Mouse (Mus musculus): ENCODE measurements around the gene Cabp4. TPM values are rescaled to one million over a fixed set of nuclear protein-coding genes. Genes with fewer than 3 reads are reported as not detected.
A peak's percentile ranks its signal among the peaks of the same experiment; 100 is the strongest.

Cabp4 gene
- polyA plus RNA-seq, 1 experiment from 2014 or later = 0.06 TPM

GRCm38 (mm10) chr19:4102626-4103025, 41.2 kb downstream of the Cabp4 start:
- no peak for ATAC-seq
- Histone ChIP-seq H3K4me2 (no peak overlapping the region), H3K4me3 (no peak overlapping the region), H3K4me1 (peaks cover 37% of the 10 kb centered on the region), H3K9me3 (replicated peaks) (no peaks in the 10 kb centered on the region), H3K27ac (no peak overlapping the region), H3K9ac (no peak overlapping the region), H3K27me3 (replicated peaks) (peaks cover 58% of the 10 kb centered on the region), H3K36me3 (peaks cover 4% of the 10 kb centered on the region; the same call in 1 of the 2 replicates)
- 79% methylated on average over 12 of the region's 12 CpGs for WGBS (ENCODE audit: insufficient replicate concordance)

GRCm38 (mm10) chr19:4102049-4102448, 41.8 kb downstream of the Cabp4 start:
- Histone ChIP-seq H3K36me3 (peaks cover 4% of the 10 kb centered on the region; the same call in 1 of the 2 replicates), H3K27me3 (replicated peaks) (peaks cover 58% of the 10 kb centered on the region), H3K4me3 (no peak overlapping the region), H3K27ac (no peak overlapping the region), H3K9me3 (replicated peaks) (no peaks in the 10 kb centered on the region), H3K9ac (no peak overlapping the region), H3K4me1 (peaks cover 41% of the 10 kb centered on the region), H3K4me2 (no peak overlapping the region)
- ATAC-seq = no peak
- 74% methylated on average over 2 of the region's 2 CpGs for WGBS (ENCODE audit: insufficient replicate concordance)

- H3K36me3 ChIP-seq = peaks cover 4% of the 10 kb centered on the region; the same call in 1 of the 2 replicates
- H3K9me3 ChIP-seq (replicated peaks) = no peaks in the 10 kb centered on the region
- peaks cover 55% of the 10 kb centered on the region for H3K27me3 ChIP-seq (replicated peaks)
- peak overlapping the region; percentile 93 for H3K4me2 ChIP-seq
- H3K4me3 ChIP-seq = peak overlapping the region; percentile 72; the same call in 1 of the 2 replicates
- no peak overlapping the region for H3K27ac ChIP-seq
- no peak overlapping the region for H3K9ac ChIP-seq
- ATAC-seq = no peak
- H3K4me1 ChIP-seq = peaks cover 43% of the 10 kb centered on the region
- WGBS (ENCODE audit: insufficient replicate concordance) = 71% methylated on average over 6 of the region's 6 CpGs
Measured at GRCm38 (mm10) chr19:4101466-4101865, 42.4 kb downstream of the Cabp4 start.

GRCm38 (mm10) chr19:4100718-4101261, 43.0 kb downstream of the Cabp4 start:
- Histone ChIP-seq H3K9me3 (replicated peaks) (no peaks in the 10 kb centered on the region), H3K27me3 (replicated peaks) (peaks cover 55% of the 10 kb centered on the region), H3K27ac (no peak overlapping the region), H3K4me3 (peak overlapping the region; percentile 72), H3K36me3 (peaks cover 4% of the 10 kb centered on the region; the same call in 1 of the 2 replicates), H3K4me1 (peaks cover 50% of the 10 kb centered on the region), H3K9ac (peak overlapping the region; percentile 70), H3K4me2 (peak overlapping the region; percentile 93)
- no peak for ATAC-seq
- WGBS (ENCODE audit: insufficient replicate concordance) = 2% methylated on average over 51 of the region's 52 CpGs

- Histone ChIP-seq H3K27me3 (replicated peaks) (peaks cover 50% of the 10 kb centered on the region), H3K36me3 (peaks cover 4% of the 10 kb centered on the region; the same call in 1 of the 2 replicates), H3K9me3 (replicated peaks) (no peaks in the 10 kb centered on the region), H3K4me1 (peaks cover 51% of the 10 kb centered on the region), H3K4me3 (peak within 1 kb of the TSS; percentile 72), H3K9ac (peak within 1 kb of the TSS; percentile 70), H3K27ac (peak within 1 kb of the TSS; percentile 67), H3K4me2 (peak within 1 kb of the TSS; percentile 93)
- 2% methylated on average over 50 of the region's 53 CpGs for WGBS (ENCODE audit: insufficient replicate concordance)
- ATAC-seq = no peak
Measured at GRCm38 (mm10) chr19:4099837-4100717, 43.8 kb downstream of the Cabp4 start, which contains the start of gene Pitpnm1. TSS of gene Pitpnm1 (plus strand) at chr19:4099998.

DNA sequence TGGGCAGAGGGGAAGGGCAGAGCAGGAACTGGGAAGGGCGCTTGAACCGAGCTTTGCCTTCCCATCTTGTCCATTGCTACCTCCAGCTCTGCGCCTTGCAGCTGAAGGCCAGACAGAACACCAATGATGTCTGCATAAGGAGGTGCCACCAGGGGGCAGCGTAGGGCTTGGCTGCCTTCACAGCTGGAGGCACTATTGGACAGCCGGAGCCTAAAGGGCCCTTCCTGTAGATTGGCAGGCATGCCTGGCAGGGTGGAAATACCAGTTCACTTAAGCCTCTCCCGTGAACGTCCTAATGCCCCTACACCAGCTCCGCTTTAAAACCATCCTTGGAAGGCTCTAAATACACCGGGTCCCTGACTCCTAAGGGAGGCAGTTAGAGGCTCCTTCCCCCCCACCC, 44.8 kb downstream of the Cabp4 start:
- Histone ChIP-seq H3K4me1 (peaks cover 51% of the 10 kb centered on the region), H3K9me3 (replicated peaks) (no peaks in the 10 kb centered on the region), H3K27ac (peak overlapping the region; percentile 67), H3K4me2 (peak overlapping the region; percentile 93), H3K27me3 (replicated peaks) (peaks cover 47% of the 10 kb centered on the region), H3K4me3 (peak overlapping the region; percentile 72), H3K9ac (peak overlapping the region; percentile 70), H3K36me3 (peaks cover 4% of the 10 kb centered on the region; the same call in 1 of the 2 replicates)
- ATAC-seq = no peak
- 6% methylated on average over 9 of the region's 9 CpGs for WGBS (ENCODE audit: insufficient replicate concordance)

- Histone ChIP-seq H3K9ac (peak overlapping the region; percentile 22; the same call in 1 of the 2 replicates), H3K4me1 (peaks cover 51% of the 10 kb centered on the region), H3K27ac (peak overlapping the region; percentile 67), H3K4me3 (peak overlapping the region; percentile 72), H3K9me3 (replicated peaks) (no peaks in the 10 kb centered on the region), H3K27me3 (replicated peaks) (peaks cover 42% of the 10 kb centered on the region), H3K36me3 (peaks cover 4% of the 10 kb centered on the region; the same call in 1 of the 2 replicates), H3K4me2 (peak overlapping the region; percentile 93)
- WGBS (ENCODE audit: insufficient replicate concordance) = 77% methylated on average over 13 of the region's 13 CpGs
- no peak for ATAC-seq
Measured at GRCm38 (mm10) chr19:4098426-4098825, 45.4 kb downstream of the Cabp4 start.

DNA sequence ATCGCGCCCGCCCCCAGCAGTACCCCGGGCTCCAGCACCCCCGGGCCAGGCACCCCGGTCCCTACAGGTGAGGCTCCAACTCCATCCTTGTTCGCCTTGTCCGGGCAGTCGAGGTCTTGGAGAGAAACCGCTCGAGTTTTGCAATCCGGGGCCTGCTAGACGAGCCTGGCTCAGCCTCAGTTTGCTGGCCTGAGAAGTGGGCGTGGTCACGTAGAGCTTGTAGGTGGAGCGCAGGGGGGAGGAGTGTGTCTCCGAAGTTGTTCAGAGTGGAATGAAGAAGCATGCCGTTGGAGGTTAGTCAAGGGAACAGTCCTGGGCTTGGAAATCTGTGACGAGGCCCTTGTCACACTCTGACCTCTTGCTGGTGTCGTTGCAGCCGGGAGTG, 46.4 kb downstream of the Cabp4 start:
- H3K36me3 ChIP-seq = peaks cover 4% of the 10 kb centered on the region; the same call in 1 of the 2 replicates
- H3K4me1 ChIP-seq = peaks cover 58% of the 10 kb centered on the region
- peak overlapping the region; percentile 99 for H3K27ac ChIP-seq
- H3K9ac ChIP-seq = peak overlapping the region; percentile 80
- peak overlapping the region; percentile 93 for H3K4me2 ChIP-seq
- peak; percentile 76 for ATAC-seq
- H3K9me3 ChIP-seq (replicated peaks) = no peaks in the 10 kb centered on the region
- peaks cover 32% of the 10 kb centered on the region for H3K27me3 ChIP-seq (replicated peaks)
- H3K4me3 ChIP-seq = peak overlapping the region; percentile 72
- 1% methylated on average over 21 of the region's 21 CpGs for WGBS (ENCODE audit: insufficient replicate concordance)

GRCm38 (mm10) chr19:4096642-4097440, 47.0 kb downstream of the Cabp4 start, which contains the start of gene Cdk2ap2:
TSS of gene Cdk2ap2 (plus strand) at chr19:4097182.
- Histone ChIP-seq H3K27ac (peak within 1 kb of the TSS; percentile 99), H3K27me3 (replicated peaks) (peaks cover 26% of the 10 kb centered on the region), H3K4me1 (peaks cover 59% of the 10 kb centered on the region), H3K9me3 (replicated peaks) (no peaks in the 10 kb centered on the region), H3K9ac (peak within 1 kb of the TSS; percentile 80), H3K4me2 (peak within 1 kb of the TSS; percentile 93), H3K36me3 (peaks cover 4% of the 10 kb centered on the region; the same call in 1 of the 2 replicates), H3K4me3 (peak within 1 kb of the TSS; percentile 72)
- under 1% methylated on average over 65 of the region's 65 CpGs for WGBS (ENCODE audit: insufficient replicate concordance)
- ATAC-seq = peak; percentile 91

- 64% methylated on average over 3 of the region's 3 CpGs for WGBS (ENCODE audit: insufficient replicate concordance)
- Histone ChIP-seq H3K36me3 (peaks cover 4% of the 10 kb centered on the region; the same call in 1 of the 2 replicates), H3K9me3 (replicated peaks) (no peaks in the 10 kb centered on the region), H3K4me1 (peaks cover 56% of the 10 kb centered on the region), H3K27ac (no peak overlapping the region), H3K4me3 (no peak overlapping the region), H3K4me2 (peak overlapping the region; percentile 93), H3K27me3 (replicated peaks) (peaks cover 16% of the 10 kb centered on the region), H3K9ac (peak overlapping the region; percentile 78; the same call in 1 of the 2 replicates)
- ATAC-seq = no peak
Measured at GRCm38 (mm10) chr19:4095802-4096201, 48.0 kb downstream of the Cabp4 start.

GRCm38 (mm10) chr19:4094774-4095303, 49.0 kb downstream of the Cabp4 start:
- Histone ChIP-seq H3K36me3 (peaks cover 4% of the 10 kb centered on the region; the same call in 1 of the 2 replicates), H3K27me3 (replicated peaks) (peaks cover 14% of the 10 kb centered on the region), H3K4me1 (peaks cover 47% of the 10 kb centered on the region), H3K4me3 (no peak overlapping the region), H3K4me2 (no peak overlapping the region), H3K9ac (no peak overlapping the region), H3K27ac (no peak overlapping the region), H3K9me3 (replicated peaks) (no peaks in the 10 kb centered on the region)
- ATAC-seq = no peak
- WGBS (ENCODE audit: insufficient replicate concordance) = 75% methylated on average over 5 of the region's 5 CpGs

Data from liver, embryonic 12.5 days (tissue).